Mouse (Mus musculus) retina, adult 2 months (tissue): ENCODE data around the gene Tcl1b3.
"Not testable (repeated sequence)": the region's sequence is repeated elsewhere in the genome, so short reads cannot be mapped to it uniquely, and the experiment has no call there.

Source experiments
- DNase-seq: peaks from one replicate; pipeline ENCODE4 v3.0.0-alpha.2; 2012; ENCODE audit warnings: low read depth, low spot score

Gene Tcl1b3

DNA sequence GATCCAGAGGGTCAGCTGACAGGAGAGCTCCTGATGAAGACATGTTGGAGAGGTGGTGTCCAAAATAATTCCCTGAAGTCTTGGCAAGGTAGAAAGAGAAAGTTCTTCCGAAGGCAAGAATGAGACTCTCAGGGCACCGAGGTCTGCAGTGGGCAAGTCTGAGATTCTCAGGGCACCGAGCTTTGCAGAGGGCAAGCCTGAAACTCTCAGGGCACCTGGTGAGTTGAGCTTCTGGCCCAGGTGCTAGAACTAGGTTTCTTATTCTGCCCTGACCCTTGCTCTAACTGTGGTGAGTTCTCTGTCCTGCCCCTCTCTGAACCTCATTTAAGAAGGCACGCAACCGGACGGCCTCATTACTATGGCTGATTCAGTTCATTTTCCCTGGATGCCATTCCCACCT, at the start of gene Tcl1b3:
TSS of gene Tcl1b3 (plus strand) at position 301 of the 400 bp plus-strand sequence.
- DNase-seq: not testable (repeated sequence)

DNA sequence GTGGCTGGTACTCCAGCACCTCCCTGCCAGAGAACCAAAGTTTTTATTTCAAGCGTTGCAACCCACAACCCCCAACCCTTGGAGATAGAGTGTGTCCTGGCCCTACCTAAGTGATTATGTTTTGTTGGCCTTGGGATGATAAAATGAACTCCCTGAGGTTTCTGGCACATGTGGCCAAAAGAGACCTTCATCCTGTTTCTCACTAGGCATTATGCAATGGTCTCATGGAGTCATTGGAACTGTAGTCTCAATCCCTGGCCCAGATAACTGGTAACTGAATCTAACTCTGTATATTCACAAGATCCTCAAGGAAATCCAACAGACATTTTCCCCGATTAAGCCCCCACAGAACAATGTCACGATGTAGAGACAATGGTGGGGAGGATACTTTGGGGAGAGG, 47.7 kb upstream of the Tcl1b3 start:
- no peak for DNase-seq

DNA sequence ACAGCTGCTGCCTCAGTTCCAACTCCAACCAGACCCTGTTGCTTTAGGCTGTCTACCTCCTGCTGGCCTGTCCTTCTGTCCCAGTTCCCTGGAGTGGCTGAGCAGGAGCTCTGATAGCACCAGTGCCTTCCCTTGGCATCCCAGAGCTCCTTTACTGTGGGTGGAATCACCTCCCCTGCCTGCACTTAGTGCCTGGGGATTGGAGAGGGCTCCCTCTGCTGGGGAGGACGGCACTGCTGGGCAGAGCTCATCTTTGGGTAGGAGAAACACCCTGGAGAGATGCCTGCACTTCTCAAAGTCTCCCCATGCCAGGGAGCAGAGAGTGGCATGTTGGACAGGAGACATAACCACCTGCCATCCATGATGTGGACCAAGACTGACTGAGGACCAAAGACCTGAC, 45.9 kb upstream of the Tcl1b3 start:
- DNase-seq: not testable (repeated sequence)

DNA sequence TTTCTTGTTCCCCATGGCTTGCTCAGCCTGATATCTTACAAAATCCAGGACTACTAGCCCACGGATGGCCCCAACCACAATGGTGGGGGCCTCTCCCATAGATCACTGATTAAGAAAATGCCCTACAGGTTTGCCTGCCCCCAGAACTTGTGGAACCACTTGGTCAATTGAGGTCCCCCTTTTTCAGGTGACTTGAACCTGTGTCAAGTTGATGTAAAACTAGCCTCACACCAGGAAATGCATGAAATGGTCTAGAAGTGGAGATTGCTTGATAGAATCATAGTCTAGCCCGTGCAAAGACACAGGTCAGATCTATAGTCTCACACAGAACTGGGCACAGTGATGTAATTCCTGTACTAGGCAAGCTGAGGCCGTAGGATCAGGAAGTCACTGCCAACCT, 45.1 kb upstream of the Tcl1b3 start, which contains the start of gene Tcl1b2:
TSS of gene Tcl1b2 (plus strand) at position 301 of the 400 bp plus-strand sequence.
- no peak for DNase-seq

DNA sequence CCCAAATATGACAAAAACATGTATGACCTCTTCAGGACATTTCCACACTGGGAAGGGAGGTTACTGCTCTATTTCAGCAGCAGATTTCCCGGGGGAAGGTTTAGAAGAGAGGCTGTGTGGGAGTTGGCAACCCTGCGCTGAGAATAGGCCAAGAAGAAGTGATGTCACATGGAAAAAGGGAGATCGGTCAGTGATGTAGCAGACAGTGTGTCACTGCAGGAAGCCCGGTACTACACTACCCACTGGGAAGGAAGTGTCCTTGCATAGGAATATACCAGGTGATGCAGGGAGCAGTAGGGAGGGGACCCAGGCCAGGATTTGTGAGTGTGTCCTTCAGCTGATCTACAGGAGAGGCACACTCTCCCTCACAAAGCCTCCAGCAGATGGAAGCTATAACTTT, 35.6 kb upstream of the Tcl1b3 start:
- not testable (repeated sequence) for DNase-seq

DNA sequence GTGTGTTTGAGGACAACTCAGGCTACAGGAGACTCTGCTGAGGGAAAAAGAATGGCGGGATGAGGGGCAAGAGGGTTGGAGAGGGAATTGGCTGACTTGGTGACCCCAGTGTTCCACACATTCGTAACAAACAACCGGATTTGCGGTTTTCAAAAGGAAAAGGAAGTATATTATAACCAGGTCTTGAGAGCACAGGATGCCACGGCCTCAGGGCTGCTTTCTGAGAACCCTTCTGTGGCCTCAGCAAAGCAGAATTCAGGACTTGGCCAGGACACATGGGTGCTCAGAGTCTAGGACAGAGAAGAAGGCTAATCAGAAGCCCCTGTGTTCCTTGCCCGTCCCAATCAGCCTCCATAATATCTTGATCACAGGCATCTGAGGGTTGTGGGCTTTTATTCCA, 32.0 kb upstream of the Tcl1b3 start:
- no peak for DNase-seq

DNA sequence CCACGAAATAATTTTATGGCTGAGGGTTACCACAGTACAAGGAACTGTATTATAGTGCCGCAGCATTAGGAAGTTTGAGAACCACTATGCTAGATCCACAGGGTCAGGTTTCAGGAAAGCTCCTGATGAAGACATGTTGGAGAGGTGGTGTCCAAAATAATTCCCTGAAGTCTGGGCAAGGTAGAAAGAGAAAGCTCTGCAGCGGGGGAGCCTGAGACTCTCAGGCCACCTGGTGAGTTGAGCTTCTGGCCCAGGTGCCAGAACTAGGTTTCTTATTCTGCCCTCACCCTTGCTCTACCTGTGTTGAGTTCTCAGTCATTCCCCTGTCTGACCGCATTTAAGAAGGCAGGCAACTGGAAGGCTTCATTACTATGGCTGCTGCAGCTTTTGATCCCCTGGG, 31.5 kb upstream of the Tcl1b3 start, which contains the start of gene Tcl1b1:
TSS of gene Tcl1b1 (plus strand) at position 301 of the 400 bp plus-strand sequence.
- DNase-seq: no peak

DNA sequence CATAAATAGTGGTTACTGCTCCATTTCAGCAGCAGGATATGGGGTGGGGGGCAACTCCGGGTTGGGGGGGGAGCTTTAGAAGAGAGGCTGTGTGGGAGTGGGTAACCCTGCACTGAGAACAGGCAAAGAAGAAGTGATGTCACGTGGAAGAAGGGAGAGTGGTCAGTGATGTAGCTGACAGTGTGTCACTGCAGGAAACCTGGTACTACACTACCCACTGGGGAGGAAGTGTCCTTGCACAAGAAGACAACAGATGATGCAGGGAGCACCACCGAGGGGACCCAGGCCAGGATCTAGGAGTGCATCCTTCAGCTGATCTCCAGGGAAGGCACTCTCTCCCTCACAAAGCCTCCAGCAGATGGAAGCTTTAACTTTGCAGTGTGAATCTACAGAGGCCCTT, 24.1 kb upstream of the Tcl1b3 start:
- no peak for DNase-seq

DNA sequence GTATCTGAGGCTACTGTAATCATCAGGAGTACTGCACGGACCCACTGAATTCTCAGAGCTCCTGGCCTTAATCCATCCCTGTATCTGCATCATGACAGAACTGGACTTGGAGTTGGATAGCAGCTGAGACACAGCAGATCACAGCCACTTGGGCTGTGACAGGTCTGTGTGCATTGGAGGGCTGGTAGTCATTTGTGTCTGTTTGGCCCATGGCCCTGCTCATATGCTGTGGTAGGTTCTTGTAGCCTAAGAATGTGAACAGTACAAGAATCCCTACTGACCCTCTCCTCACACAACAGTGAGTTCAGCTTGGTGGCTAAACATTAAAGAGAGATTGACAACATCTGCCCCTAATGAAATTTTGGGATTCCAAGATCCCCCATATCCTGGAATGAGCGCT, 17.5 kb upstream of the Tcl1b3 start:
- DNase-seq: no peak

DNA sequence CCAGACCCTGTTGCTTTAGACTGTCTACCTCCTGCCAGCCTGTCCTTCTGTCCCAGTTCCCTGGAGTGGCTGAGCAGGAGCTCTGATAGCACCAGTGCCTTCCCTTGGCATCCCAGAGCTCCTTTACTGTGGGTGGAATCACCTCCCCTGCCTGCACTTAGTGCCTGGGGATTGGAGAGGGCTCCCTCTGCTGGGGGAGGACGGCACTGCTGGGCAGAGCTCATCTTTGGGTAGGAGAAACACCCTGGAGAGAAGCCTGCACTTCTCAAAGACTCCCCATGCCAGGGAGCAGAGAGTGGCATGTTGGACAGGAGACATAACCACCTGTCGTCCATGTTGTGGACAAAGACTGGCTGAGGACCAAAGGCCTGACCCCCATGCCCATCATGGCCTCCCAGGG, 16.5 kb upstream of the Tcl1b3 start:
- not testable (repeated sequence) for DNase-seq

DNA sequence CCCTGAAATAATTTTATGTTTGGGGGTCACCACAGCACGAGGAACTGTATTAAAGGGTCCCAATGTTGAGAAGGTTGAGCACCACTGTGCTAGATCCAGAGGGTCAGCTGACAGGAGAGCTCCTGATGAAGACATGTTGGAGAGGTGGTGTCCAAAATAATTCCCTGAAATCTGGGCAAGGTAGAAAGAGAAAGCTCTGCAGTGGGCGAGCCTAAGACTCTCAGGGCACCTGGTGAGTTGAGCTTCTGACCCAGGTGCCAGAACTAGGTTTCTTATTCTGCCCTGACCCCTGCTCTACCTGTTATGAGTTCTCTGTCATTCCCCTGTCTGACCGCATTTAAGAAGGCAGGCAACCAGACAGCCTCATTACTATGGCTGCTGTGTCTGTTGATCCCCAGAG, 14.8 kb upstream of the Tcl1b3 start, which contains the start of gene Tcl1b5:
TSS of gene Tcl1b5 (plus strand) at position 301 of the 400 bp plus-strand sequence.
- not testable (repeated sequence) for DNase-seq

DNA sequence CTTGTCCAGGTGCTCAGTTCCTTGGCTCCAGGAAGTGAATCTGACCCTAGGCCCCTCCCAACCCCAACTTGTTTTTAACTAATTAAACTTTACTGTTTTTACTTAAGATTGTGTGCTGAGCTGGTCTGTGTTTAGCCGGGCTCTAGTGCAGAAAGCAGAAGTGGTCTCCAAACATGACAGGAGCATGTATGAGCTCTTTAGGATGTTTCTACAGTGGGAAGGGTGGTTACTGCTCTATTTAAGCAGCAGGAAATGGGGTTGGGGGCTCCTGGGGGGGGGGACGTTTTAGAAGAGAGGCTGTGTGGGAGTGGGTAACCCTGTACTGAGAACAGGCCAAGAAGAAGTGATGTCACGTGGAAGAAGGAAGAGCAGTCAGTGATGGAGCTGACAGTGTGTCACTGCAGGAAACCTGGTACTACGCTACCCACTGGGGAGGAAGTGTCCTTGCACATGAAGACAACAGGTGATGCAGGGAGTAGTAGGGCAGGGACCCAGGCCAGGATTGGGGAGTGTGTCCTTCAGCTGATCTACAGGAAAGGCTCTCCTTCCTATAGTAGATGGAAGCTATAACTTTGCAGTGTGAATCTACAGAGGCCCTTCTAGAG, 9.7 kb upstream of the Tcl1b3 start:
- not testable (repeated sequence) for DNase-seq

DNA sequence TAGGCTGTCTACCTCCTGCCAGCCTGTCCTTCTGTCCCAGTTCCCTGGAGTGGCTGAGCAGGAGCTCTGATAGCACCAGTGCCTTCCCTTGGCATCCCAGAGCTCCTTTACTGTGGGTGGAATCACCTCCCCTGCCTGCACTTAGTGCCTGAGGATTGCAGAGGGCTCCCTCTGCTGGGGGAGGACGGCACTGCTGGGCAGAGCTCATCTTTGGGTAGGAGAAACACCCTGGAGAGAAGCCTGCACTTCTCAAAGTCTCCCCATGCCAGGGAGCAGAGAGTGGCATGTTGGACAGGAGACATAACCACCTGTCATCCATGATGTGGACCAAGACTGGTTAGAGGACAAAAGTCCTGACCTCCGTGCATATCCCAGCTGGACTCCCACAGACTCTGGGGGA, 1.9 kb upstream of the Tcl1b3 start:
- DNase-seq: not testable (repeated sequence)

DNA sequence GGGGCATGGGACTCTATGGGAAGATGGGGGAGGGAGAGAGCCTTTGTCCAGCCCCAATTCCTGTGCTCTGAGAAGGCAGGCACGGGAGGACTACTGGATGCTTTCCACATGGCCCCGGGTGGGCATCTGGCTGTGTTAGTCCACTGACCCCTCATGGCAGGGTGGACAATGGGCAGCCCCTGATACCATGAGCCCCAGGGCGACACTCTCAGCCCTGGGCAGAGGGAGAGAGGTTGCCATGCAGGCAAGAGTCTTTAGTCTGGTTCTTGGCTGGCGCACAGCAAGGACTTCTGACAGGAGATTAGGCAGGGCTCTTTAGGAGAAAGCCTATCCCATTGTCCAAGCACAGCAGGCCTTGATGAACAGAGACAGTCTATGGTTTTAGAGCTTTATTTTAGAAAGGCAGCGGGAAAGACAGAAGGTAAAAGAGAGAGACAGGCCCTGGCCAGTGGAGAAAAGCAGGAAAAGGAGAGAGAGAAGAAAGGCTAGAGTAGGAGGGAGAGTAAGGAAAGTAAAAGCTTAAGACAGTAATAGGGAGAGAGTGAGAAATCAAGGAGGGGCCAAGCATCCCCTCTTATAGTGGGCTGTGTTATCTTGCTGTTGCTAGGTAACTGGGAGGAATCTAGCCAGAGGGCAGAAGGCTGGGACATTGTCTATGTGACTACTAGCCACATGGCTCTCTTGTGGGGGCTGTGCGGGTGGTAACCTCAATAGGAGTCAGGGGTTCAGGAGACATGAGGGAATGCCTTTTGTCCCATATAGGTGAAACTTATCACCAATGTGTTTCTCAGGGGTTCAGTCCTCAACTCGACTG, 9.0 kb downstream of the Tcl1b3 start:
- DNase-seq: not testable (repeated sequence)

DNA sequence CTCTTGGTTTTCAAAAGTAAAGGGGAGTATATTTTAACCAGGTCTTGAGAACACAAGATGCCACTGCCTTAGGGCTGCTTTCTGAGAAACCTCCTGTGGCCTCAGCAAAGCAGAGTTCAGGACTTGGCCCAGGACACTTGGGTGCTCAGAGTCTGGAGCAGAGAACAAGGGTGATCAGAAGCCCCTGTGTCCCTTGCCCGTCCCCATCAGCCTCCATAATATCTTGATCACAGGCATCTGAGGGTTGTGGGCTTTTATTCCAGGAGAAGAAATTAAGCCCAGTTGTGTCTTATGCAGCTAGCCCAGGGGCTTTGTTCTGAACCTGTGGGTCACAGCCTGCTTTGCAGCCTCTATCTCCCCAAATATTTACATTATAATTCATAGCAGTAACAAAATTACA, 10.8 kb downstream of the Tcl1b3 start, which contains the start of gene Tcl1b4:
TSS of gene Tcl1b4 (plus strand) at position 301 of the 400 bp plus-strand sequence.
- not testable (repeated sequence) for DNase-seq

DNA sequence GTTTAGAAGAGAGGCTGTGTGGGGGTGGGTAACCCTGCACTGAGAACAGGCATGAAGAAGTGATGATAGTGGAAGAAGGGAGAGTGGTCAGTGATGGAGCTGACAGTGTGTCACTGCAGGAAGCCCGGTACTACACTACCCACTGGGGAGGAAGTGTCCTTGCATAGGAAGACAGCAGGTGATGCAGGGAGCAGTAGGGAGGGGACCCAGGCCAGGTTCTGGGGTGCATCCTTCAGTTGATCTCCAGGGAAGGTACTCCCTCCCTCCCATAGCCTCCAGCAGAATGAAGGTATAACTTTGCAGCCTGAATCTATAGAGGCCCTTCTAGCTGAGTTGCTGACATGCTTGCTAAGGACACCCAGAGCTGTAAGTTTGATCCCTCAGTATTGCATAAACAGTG, 16.2 kb downstream of the Tcl1b3 start:
- no peak for DNase-seq

DNA sequence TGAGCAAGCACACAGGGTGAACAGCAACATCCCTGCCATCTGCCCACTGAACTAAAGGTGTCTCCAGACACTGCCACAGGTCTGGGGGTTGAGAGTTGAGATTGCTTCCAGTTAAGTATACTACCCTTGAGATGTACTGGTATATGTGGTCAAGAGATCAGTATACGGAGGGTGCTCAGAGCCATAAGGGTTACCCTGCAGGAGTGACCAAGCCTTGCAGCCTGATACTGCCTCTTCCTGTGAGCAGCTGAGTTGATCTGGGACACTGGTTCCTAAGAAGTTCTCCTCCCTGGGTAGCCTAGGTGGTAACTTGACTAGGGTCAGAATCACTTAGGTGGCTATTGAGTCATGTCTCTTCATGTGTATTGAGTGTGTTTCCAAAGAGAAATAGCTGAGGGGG, 17.6 kb downstream of the Tcl1b3 start:
- no peak for DNase-seq

DNA sequence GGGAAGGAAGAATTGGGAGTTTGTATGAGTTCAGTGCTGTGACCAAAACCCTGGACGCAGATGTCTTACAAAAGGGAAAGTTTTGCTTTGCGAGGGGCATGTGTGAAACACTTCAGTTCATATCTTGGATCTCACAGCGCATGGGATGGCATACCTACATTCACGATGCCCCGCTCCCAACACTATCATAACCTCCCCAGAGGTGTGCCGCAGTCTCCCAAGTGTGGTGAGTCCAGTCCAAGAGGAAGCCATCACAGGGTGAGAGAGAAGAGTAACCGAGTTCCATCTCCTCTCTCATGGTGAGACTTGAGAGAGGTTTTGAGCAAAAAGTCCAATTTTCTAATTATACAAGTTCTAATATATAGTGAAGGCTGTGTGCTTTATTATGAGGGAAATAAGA, 18.4 kb downstream of the Tcl1b3 start:
- no peak for DNase-seq

DNA sequence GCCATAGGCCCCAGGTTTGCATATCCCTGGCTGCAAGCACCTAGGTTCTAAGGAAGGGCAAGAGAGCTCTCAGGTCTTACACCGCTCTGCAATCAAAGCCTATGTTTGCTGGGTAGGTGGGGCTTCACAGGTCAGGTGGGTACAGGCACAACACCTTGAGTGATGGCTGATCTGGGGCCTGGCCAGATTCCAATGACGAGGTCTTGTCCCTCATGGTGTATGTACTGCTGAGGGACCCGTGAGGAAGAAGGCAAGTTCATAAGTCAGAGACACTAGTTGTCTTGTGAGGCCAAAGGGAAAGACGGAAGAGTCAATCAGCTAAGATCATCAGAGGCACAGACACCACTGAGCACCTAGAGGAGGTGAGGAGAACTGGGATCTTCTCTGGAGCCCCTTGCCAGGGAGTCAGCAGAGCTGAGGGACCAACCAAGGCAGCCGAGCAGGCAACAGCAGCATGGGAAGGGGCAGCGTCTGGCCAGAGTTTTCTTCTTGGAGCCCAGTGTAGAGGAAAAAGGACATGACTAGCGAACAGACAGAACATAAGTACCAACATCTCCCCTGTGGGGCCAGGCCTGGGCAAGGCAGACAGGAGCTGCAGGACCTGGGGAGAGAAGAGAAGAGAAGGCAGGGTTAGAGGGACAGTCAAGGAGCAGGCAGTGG, 26.4 kb downstream of the Tcl1b3 start:
- no peak for DNase-seq

DNA sequence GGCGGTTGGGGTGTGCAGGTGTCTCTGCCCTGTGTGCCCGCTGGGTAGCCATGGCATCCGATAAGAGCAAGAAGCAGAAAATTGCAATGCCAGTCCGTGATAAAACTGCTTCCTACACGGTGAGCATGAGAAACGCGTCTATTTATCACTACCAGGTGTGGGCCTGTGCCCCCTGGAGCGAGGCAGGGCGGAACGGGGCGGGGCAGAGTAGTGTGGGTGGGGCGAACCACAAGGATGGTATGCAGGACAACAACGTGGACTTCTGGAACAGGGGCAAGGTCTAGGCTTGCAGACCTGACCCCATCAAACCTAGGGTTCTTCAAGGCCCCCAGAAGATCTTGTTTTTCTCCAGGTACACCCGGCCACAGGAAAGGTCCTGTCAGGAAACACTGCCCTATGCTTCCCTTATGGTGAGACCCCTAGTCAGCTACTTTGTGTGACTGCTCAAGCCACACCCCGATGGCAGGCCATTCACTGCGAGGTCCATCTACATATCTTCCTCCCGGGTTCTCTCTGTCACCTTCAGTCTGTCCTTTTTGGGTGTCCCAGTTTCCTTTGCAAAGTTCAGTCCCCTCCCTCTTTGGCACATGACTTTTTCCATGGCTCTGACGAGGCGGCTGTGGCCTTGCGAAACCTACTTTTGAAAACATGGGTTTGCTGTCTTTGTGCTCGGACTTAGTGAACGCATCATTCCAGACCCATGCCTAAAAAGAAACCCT, 31.9 kb downstream of the Tcl1b3 start, which contains the start of gene Tcl1:
TSS of gene Tcl1 (minus strand) at position 193 of the 719 bp plus-strand sequence.
- no peak for DNase-seq

DNA sequence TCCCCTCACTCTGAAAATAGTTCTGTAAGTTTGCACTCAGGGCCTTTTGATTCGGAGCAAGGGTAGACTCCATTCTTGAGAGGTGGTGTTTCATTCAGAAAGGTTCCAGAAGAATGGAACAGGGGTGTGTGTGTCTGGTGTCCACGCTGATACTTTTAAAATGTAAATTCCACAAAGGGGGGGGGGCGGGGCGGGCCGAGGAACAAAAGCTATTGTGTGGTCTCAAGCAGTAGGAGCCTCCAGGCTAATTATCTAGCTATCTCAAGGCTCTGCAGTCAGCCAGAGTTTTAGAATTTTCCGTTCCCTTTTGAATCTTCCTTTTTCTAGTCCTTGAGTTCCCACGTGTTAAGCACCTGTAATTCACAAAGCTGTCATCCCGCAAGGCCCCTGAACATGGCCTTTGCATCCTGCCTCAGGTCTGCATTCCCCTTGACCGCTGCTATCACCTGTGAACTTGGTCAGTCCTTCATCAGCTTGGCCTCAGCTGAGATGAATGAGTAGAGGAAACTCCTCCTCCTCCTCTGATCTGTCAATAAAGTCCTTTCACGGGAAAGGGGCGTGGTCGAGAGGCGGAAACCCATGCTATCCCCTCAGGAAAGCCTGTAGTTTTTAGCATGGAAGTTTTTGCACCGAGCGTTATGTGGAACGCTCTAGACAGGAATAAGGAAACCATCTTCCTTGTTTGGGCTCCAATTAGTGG, 33.9 kb downstream of the Tcl1b3 start:
- DNase-seq: no peak
